Mouse (Mus musculus) CD4-positive helper T cell, adult 2 months (primary cell): ENCODE measurements around the gene Nod1.

Experiments
- DNase-seq: peaks from one replicate; pipeline ENCODE4 v3.0.0-alpha.2; 2012; ENCODE audit warnings: low read depth, missing footprints, low spot score

The Nod1 gene

GRCm38 (mm10) chr6:54972111-54972928, at the start of gene Nod1:
Gene Nod1 (minus strand): TSS chr6:54972612.
- peak; percentile 81 for DNase-seq

DNA sequence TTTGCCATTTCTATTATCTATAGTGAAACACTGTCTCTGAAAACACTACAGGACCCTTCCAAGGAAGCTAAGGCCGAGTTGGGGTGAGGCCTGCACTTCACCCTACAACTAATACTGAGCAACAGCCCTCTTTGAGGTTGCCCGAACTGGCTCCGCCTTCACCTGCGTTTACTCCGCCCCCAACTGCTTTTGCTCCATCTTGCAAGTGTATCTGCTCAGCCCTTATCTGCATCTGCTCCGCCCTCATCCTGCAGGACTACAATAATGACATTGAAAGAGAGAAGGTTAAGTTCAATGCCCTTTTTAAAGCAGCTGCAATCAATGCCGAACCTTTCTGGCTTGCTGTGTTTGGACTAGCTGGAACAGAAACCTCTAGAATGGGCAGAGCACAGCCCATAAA, 49.4 kb upstream of the Nod1 start:
- no peak for DNase-seq

DNA sequence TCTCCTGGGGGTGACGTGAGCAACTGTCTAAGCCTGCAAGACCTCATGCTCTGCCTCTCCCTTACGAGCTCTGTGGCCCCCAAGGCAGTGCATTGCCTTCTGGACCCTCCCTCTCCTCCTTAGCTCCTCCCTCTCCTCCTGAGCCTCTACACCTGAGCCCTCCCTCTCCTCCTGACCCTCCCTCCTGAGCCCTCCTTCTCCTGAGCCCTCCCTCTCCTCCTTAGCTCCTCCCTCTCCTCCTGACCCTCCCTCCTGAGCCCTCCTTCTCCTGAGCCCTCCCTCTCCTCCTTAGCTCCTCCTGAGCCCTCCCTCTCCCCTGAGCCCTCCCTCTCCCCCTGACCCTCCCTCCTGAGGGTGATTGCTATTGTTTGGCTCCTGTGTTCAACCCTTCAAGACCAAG, 46.0 kb upstream of the Nod1 start:
- no peak for DNase-seq

DNA sequence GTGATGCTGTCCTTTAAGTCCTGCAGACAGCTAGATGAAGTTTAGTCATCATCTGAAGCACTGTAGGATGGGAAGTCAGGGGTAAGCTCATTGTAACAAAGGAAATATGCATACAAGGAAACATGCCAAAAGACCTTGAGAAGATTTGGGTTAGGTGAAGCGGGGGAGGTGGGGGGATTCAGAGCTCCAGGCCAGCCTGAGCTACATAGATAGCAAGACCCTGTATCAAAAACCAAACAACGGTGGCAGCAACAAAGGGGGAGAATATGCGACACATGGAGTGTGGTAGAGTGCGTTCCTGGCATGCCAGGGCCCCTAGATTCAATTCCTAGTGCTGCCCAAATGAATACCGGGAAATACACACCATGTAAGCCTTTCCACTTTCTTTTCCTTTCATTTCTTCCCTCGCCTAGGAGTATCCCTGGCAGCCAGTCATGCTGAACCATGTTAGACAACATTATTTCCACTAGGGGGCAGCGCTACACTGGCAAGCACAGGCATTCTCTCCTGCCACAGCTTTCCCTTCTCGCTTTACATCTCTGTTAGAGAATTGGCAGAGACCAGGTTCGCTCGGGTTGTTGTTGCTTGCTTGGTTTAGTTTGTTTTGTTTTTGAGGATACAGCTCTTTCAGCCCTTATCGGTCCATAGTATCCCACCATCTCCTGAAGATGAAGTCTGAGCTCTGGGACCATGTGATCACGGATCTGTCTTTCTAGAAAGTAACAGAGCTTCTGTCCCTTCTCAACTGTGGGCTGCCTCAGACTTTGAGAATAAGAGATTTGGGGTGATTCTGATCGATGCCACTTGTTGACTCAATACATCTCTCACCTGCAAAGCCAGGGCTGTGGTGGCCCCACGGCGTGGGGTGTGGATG, 44.5 kb upstream of the Nod1 start:
- DNase-seq: peak; percentile 65

- DNase-seq: peak; percentile 59
Observed at GRCm38 (mm10) chr6:55016236-55016635, 43.8 kb upstream of the Nod1 start.

GRCm38 (mm10) chr6:55014184-55014583, 41.8 kb upstream of the Nod1 start:
- no peak for DNase-seq

- no peak for DNase-seq
Observed at GRCm38 (mm10) chr6:55012516-55012915, 40.1 kb upstream of the Nod1 start.

DNA sequence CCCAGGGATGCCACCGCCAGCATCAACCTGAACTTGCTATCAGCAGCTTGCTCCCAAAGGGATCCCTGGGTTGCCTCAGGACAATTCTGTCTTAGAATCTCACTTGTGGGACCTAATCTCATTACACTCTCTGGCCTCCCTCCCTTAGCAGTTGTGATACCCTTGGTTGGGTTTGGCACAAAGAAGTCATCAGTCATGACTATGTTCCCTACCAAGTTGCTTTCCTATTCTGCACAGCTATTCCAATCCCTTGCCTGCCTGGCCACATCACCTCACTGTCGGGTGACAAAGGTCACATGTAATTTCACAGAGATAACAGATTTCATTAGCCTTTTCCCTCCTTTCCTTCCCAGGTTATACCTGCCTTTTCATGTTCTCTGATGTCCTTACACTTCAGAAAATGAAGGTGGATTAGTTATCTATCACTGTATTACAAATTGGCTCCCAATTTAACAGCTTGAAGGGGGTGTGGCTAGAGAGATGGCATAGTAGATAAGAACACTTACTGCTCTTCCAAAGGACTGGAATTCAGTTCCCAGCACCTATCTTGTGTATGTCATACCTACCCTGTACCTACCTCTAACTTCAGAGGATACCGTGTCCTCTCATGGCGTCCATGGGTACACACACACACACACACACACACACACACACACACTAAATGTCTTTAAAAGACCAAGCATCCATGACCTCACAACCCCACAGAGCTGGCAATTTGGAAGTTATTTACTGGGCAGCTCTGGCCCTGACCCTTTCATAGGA, 38.1 kb upstream of the Nod1 start:
- no peak for DNase-seq

GRCm38 (mm10) chr6:55009391-55010230, 37.2 kb upstream of the Nod1 start:
- DNase-seq: no peak

- DNase-seq: no peak
Observed at GRCm38 (mm10) chr6:55008401-55008800, 36.0 kb upstream of the Nod1 start.

- DNase-seq: no peak
Observed at GRCm38 (mm10) chr6:55003559-55003958, 31.1 kb upstream of the Nod1 start.

- DNase-seq: no peak
Observed at GRCm38 (mm10) chr6:55002438-55002837, 30.0 kb upstream of the Nod1 start.

DNA sequence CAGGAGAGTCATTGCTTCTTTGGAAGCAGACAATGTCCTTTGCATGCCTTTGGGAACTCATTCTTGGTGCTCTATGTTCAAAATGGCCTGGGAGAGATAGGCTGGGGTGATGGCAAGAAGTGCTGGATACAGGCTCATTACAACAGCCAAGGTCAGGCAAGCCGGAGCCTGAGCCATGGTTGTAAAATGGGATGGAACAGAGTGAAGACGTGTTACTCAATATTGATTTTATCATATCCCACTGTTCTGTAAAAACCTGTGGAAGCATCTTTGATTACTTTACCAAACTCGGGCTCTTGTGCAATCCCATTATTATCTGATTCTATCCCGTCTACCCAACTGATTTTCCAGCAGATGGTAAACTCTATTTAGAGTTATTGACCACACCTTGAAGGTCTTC, 28.9 kb upstream of the Nod1 start:
- DNase-seq: no peak

DNA sequence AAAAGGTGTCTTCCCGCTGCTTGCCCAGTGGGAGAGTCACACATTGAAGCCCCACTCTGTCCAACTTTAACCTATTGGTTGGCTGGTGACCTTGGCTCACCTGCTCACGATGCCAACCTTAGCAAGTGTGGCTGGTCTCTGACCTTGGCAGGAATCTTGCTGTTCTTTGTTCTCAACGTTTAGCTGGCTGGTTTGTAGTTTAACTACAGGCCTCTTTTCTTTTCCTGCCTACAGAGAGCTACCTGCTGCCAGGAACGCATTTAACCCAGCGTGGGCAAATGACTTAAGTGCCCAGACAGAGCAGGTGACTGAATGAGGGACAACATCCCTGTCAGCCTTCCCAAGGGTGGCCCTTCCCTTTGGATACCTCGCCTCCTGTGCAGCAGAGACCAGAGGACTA, 25.3 kb upstream of the Nod1 start:
- DNase-seq: no peak

DNA sequence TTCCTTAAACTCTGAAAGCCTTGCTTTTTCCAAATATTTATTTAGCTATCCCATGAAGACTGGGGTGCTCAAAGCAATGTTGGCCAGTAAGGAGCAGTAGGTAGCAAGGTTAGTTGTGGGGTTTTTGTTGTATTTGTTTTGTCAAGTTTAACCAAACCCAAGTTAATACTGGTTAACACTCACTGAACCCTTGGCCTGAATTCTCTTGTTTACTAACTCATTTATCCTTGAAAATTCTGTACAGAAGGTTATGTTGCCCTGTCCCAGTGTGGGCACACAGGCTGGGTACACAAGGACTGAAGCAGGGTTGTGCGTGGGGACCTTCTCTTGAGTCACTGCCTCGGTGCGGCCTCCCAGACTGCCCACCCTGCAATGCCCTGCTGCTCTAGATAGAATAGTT, 23.9 kb upstream of the Nod1 start:
- DNase-seq: no peak

DNA sequence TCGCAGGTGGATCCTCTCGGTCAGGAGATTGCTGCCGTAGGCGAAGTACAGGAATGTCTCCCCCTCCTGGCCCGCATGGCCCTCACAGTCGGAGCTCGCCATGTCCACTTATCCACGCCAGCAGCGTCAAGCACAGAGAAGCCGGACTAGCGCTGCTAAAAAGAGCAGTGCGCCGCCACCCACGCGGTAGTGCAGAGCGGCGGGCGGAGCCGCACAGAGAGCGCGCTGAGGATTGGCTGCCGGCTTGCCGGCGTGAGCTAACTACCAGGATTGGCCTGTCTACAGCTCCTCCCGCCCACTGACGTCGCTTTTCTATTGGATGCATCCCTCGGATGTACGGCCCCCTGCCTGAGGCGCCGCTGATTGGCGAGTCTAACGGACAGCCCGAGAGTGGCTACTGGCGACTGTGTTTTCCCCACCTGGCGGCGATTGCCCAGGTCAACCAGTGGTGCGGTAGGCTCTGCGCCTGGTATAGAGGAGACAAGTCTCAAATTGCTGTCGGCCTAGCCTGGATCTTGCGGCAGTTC, 20.4 kb upstream of the Nod1 start, which contains the start of gene Ggct:
Gene Ggct (minus strand): TSS at position 217 of the 527 bp plus-strand sequence.
- DNase-seq: peak; percentile 96

GRCm38 (mm10) chr6:54992141-54992540, 19.7 kb upstream of the Nod1 start:
- DNase-seq: no peak

DNA sequence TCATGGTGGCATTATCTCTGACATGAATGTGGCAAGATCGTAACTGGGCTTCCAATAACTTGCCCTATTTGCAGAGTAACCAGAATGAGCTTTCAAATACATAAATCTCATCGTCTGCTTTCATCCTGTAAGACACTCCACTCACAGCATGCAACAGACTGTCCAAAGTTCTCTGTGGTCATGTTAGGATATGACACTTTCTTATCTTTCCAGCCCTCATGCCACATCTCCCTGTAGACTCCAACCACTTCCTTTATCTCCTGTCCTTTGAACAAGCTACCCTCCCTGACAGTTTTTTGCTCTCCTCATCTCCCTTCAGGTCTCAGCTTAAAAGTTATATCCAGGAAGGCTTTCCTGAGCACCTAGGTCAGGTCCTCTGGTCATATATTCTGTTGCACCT, 18.8 kb upstream of the Nod1 start:
- DNase-seq: peak; percentile 40

- DNase-seq: no peak
Observed at GRCm38 (mm10) chr6:54988141-54988540, 15.7 kb upstream of the Nod1 start.

GRCm38 (mm10) chr6:54984096-54984495, 11.7 kb upstream of the Nod1 start:
- DNase-seq: no peak
